Mouse (Mus musculus) retina, embryonic 14.5 days (tissue): ENCODE results near the gene Gm3327.
"Not testable (repeated sequence)": the region's sequence is repeated elsewhere in the genome, so short reads cannot be mapped to it uniquely, and the experiment has no call there.

ENCODE experiments used
- DNase-seq: peaks from one replicate; pipeline ENCODE4 v3.0.0-alpha.2; 2015; ENCODE audit warnings: low spot score

Gene Gm3327

GRCm38 (mm10) chr14:44123551-44123950 lies at the start of gene Gm3327:
Gene Gm3327 (plus strand): TSS chr14:44123851.
- DNase-seq = not testable (repeated sequence)

GRCm38 (mm10) chr14:44077785-44078341 lies 45.8 kb upstream of the Gm3327 start:
- not testable (repeated sequence) for DNase-seq

- DNase-seq = not testable (repeated sequence)
These were observed 37.1 kb upstream of the Gm3327 start for GRCm38 (mm10) chr14:44086588-44086987.

GRCm38 (mm10) chr14:44087535-44087934 lies 36.1 kb upstream of the Gm3327 start:
- DNase-seq = not testable (repeated sequence)

GRCm38 (mm10) chr14:44091524-44091923 lies 32.1 kb upstream of the Gm3327 start:
- not testable (repeated sequence) for DNase-seq

- not testable (repeated sequence) for DNase-seq
These were observed 29.2 kb upstream of the Gm3327 start for GRCm38 (mm10) chr14:44094445-44094844.

- DNase-seq = not testable (repeated sequence)
These were observed 23.6 kb upstream of the Gm3327 start for GRCm38 (mm10) chr14:44100030-44100429.

- DNase-seq = not testable (repeated sequence)
These were observed 21.3 kb upstream of the Gm3327 start, which contains the start of gene Ear2 for GRCm38 (mm10) chr14:44102354-44102753. Gene Ear2 (plus strand): TSS chr14:44102654.

- no peak for DNase-seq
These were observed 12.7 kb upstream of the Gm3327 start for GRCm38 (mm10) chr14:44110981-44111380.
